Mouse (Mus musculus): ENCODE data around the gene Gm20388.

DNA sequence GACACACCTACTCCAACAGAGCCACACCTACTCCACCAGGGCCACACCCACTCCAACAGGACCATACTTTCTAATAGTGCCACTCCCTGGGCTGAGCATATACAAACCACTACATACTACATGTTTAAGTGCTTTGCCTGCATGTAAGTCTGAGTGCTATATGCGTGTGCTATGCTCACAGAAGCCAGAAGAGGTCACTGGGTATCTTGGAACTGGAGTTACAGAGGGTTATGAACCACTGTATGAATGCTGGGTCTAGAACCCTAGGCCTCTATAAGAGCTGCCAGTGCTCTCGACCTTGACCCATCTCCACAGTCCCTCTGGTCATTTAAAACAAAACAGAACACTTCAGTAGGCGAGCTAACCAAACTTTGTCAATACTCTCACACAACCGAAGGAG is 70.6 kb downstream of the Gm20388 start:
- TF ChIP-seq EP300 (optimal IDR thresholded peaks at IDR 0.05) (no peak), CTCF (IDR thresholded peaks at IDR 0.05; ENCODE audit: low read depth) (peak; percentile 60)
